Mouse (Mus musculus) midbrain, embryonic 16.5 days (tissue): Measurements from ENCODE around the gene Cbx4. TPM values are rescaled to one million over a fixed set of nuclear protein-coding genes. Genes with fewer than 3 reads are reported as not detected.

Experiments
- ATAC-seq: fragments of 200-750 bp; cut with Nextera tagmentation; 2 replicates; pipeline ENCODE4 v1.8.0; 2017; ENCODE audit warnings: moderate TSS enrichment
- H3K27ac ChIP-seq: fragments of 300-500 bp; sonication (generic); 2 replicates; pipeline ENCODE4 v1.5.1; 2014; ENCODE audit warnings: mild to moderate bottlenecking, low read length, mixed read lengths
- H3K27me3 ChIP-seq: fragments of 300-500 bp; sonication (generic); 2 replicates; pipeline ENCODE4 v1.6.1; 2014; ENCODE audit warnings: low read depth, low read length, mixed read lengths; ENCODE audit not compliant: control insufficient read depth, insufficient read depth
- H3K36me3 ChIP-seq: fragments of 300-500 bp; sonication (generic); 2 replicates; pipeline ENCODE4 v1.6.1; 2014; ENCODE audit warnings: mild to moderate bottlenecking, low read length, moderate library complexity, mixed read lengths; ENCODE audit not compliant: control insufficient read depth, insufficient read depth
- H3K4me1 ChIP-seq: fragments of 300-500 bp; sonication (generic); 2 replicates; pipeline ENCODE4 v1.6.1; 2014; ENCODE audit warnings: mild to moderate bottlenecking, low read length, mixed read lengths; ENCODE audit not compliant: control insufficient read depth, insufficient read depth
- H3K4me2 ChIP-seq: fragments of 300-500 bp; sonication (generic); 2 replicates; pipeline ENCODE4 v1.6.1; 2014; ENCODE audit warnings: mild to moderate bottlenecking, low read length, mixed read lengths
- H3K4me3 ChIP-seq: fragments of 300-500 bp; sonication (generic); 2 replicates; pipeline ENCODE4 v1.5.1; 2014; ENCODE audit warnings: low read depth, mild to moderate bottlenecking, low read length, moderate library complexity, mixed read lengths
- H3K9ac ChIP-seq: fragments of 300-500 bp; sonication (generic); 2 replicates; pipeline ENCODE4 v1.6.1; 2014; ENCODE audit warnings: low read depth, low read length, mixed read lengths
- H3K9me3 ChIP-seq: fragments of 300-500 bp; sonication (generic); replicated peaks from 2 replicates; pipeline ENCODE4 v1.6.1; 2014; ENCODE audit warnings: mild to moderate bottlenecking, low read length, mixed read lengths; ENCODE audit not compliant: control insufficient read depth, poor library complexity, severe bottlenecking
- WGBS: fragments of 180-500 bp; shearing (Covaris S2); extraction: QIAGEN DNeasy Blood & Tissue Kit; methylation state at CpG from one replicate; pipeline ENCODE4 v1.1.7; 2014; 5-methylcytosine and 5-hydroxymethylcytosine counted together
- polyA plus RNA-seq: library from polyadenylated mRNA; unstranded; fragments of >200 nt; fragmentation: Nextera tagmentation; extraction: Ambion mirVana; gene quantifications from 2 replicates; pipeline ENCODE4 v1.2.1, GENCODE M21; 2015

Gene Cbx4
- polyA plus RNA-seq, 1 experiment from 2014 or later: 25.6 TPM

- Histone ChIP-seq H3K4me2 (no peak overlapping the region), H3K27me3 (no peaks in the 10 kb centered on the region), H3K9ac (no peak overlapping the region), H3K27ac (no peak overlapping the region), H3K4me3 (no peak overlapping the region), H3K36me3 (no peaks in the 10 kb centered on the region), H3K4me1 (peaks cover 10% of the 10 kb centered on the region; the same call in 1 of the 2 replicates), H3K9me3 (no peaks in the 10 kb centered on the region)
- WGBS: 69% methylated on average over 4 of the region's 4 CpGs
- no peak for ATAC-seq
Observed at GRCm38 (mm10) chr11:119116992-119117391, 31.0 kb upstream of the Cbx4 start.

GRCm38 (mm10) chr11:119112721-119113120, 26.7 kb upstream of the Cbx4 start:
- Histone ChIP-seq H3K4me3 (no peak overlapping the region), H3K27me3 (no peaks in the 10 kb centered on the region)
- no peak for ATAC-seq

GRCm38 (mm10) chr11:119111345-119111744, 25.3 kb upstream of the Cbx4 start:
- Histone ChIP-seq H3K27ac (no peak overlapping the region), H3K4me3 (no peak overlapping the region), H3K27me3 (no peaks in the 10 kb centered on the region), H3K36me3 (no peaks in the 10 kb centered on the region), H3K9ac (no peak overlapping the region), H3K4me2 (no peak overlapping the region), H3K4me1 (peaks cover 2% of the 10 kb centered on the region; the same call in 1 of the 2 replicates), H3K9me3 (no peaks in the 10 kb centered on the region)
- no peak for ATAC-seq
- 16% methylated on average over 7 of the region's 7 CpGs for WGBS

More at GRCm38 (mm10) chr11:119112721-119113120, 26.7 kb upstream of the Cbx4 start:
- Histone ChIP-seq H3K9me3 (no peaks in the 10 kb centered on the region), H3K9ac (no peak overlapping the region), H3K4me1 (no peaks in the 10 kb centered on the region), H3K36me3 (no peaks in the 10 kb centered on the region), H3K27ac (no peak overlapping the region), H3K4me2 (no peak overlapping the region)

GRCm38 (mm10) chr11:119109415-119110071, 23.5 kb upstream of the Cbx4 start:
- peaks cover 7% of the 10 kb centered on the region for H3K4me1 ChIP-seq
- no peaks in the 10 kb centered on the region for H3K27me3 ChIP-seq
- H3K9ac ChIP-seq: no peak overlapping the region
- no peak overlapping the region for H3K4me2 ChIP-seq
- H3K4me3 ChIP-seq: no peak overlapping the region
- H3K27ac ChIP-seq: no peak overlapping the region
- no peaks in the 10 kb centered on the region for H3K36me3 ChIP-seq
- no peak for ATAC-seq
- WGBS: 74% methylated on average over 9 of the region's 9 CpGs
- H3K9me3 ChIP-seq: no peaks in the 10 kb centered on the region

GRCm38 (mm10) chr11:119108573-119109263, 22.7 kb upstream of the Cbx4 start:
- no peaks in the 10 kb centered on the region for H3K9me3 ChIP-seq
- no peaks in the 10 kb centered on the region for H3K27me3 ChIP-seq
- H3K4me3 ChIP-seq: no peak overlapping the region
- ATAC-seq: no peak
- 83% methylated on average over 10 of the region's 10 CpGs for WGBS
- H3K4me2 ChIP-seq: no peak overlapping the region
- no peaks in the 10 kb centered on the region for H3K36me3 ChIP-seq
- no peak overlapping the region for H3K9ac ChIP-seq
- peaks cover 7% of the 10 kb centered on the region for H3K4me1 ChIP-seq
- H3K27ac ChIP-seq: no peak overlapping the region

- Histone ChIP-seq H3K36me3 (no peaks in the 10 kb centered on the region), H3K27me3 (no peaks in the 10 kb centered on the region), H3K9me3 (no peaks in the 10 kb centered on the region), H3K4me2 (no peak overlapping the region), H3K9ac (no peak overlapping the region), H3K4me3 (no peak overlapping the region), H3K27ac (no peak overlapping the region), H3K4me1 (peaks cover 7% of the 10 kb centered on the region)
- 62% methylated on average over 6 of the region's 6 CpGs for WGBS
- ATAC-seq: no peak
Observed at GRCm38 (mm10) chr11:119106289-119106688, 20.3 kb upstream of the Cbx4 start.

DNA sequence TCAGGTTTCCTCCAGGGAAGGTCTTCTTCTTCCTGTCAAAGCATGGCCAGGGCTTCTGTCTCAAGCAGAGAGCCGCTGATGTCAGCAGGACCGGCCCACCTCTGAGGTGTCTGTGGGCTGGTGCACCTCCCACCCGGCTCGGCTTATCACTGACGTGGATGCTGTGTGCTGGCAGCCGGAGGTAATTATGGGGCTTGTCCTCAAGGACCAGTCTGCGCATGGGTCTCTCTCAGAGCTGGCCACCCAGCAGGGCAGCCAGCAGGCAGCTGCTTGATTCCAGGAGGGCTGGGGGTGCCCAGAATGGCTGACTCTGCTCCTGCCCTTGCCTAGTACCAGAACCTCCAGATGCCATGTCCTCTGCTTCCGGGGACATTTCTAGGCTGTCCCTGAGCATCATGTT, 19.7 kb upstream of the Cbx4 start:
- Histone ChIP-seq H3K9ac (no peak overlapping the region), H3K27ac (no peak overlapping the region), H3K4me2 (no peak overlapping the region), H3K36me3 (no peaks in the 10 kb centered on the region), H3K9me3 (no peaks in the 10 kb centered on the region), H3K4me1 (peaks cover 7% of the 10 kb centered on the region), H3K27me3 (no peaks in the 10 kb centered on the region), H3K4me3 (no peak overlapping the region)
- WGBS: 53% methylated on average over 8 of the region's 8 CpGs
- ATAC-seq: no peak

- H3K4me1 ChIP-seq: peaks cover 7% of the 10 kb centered on the region
- H3K36me3 ChIP-seq: no peaks in the 10 kb centered on the region
- no peak overlapping the region for H3K4me2 ChIP-seq
- H3K4me3 ChIP-seq: no peak overlapping the region
- ATAC-seq: no peak
- whole genome bisulfite sequencing: 77% methylated on average over 7 of the region's 7 CpGs
- H3K9ac ChIP-seq: no peak overlapping the region
- H3K27me3 ChIP-seq: no peaks in the 10 kb centered on the region
- H3K9me3 ChIP-seq: no peaks in the 10 kb centered on the region
- H3K27ac ChIP-seq: no peak overlapping the region
Observed at GRCm38 (mm10) chr11:119105071-119105609, 19.1 kb upstream of the Cbx4 start.

GRCm38 (mm10) chr11:119103991-119104390, 18.0 kb upstream of the Cbx4 start:
- Histone ChIP-seq H3K4me3 (no peak overlapping the region), H3K9me3 (no peaks in the 10 kb centered on the region)
- WGBS: 89% methylated on average over 3 of the region's 3 CpGs

More at GRCm38 (mm10) chr11:119103991-119104390, 18.0 kb upstream of the Cbx4 start:
- no peak overlapping the region for H3K9ac ChIP-seq
- H3K27me3 ChIP-seq: no peaks in the 10 kb centered on the region
- H3K4me2 ChIP-seq: no peak overlapping the region
- H3K4me1 ChIP-seq: peaks cover 7% of the 10 kb centered on the region
- no peak overlapping the region for H3K27ac ChIP-seq
- no peak for ATAC-seq
- no peaks in the 10 kb centered on the region for H3K36me3 ChIP-seq
